Mouse (Mus musculus) bone marrow, adult 2 months (tissue): ENCODE measurements around the gene Flvcr2. TPM values are rescaled to one million over a fixed set of nuclear protein-coding genes. Genes with fewer than 3 reads are reported as not detected.
A peak's percentile ranks its signal among the peaks of the same experiment; 100 is the strongest.

ENCODE experiments used
- H3K27ac ChIP-seq: fragments of 200-500 bp; 2 replicates; pipeline ENCODE4 v1.5.1; 2012; ENCODE audit warnings: low read depth, mild to moderate bottlenecking, control low read depth, inconsistent platforms, low read length; ENCODE audit not compliant: control insufficient read depth, poor library complexity, insufficient read depth
- H3K4me1 ChIP-seq: fragments of 200-500 bp; 2 replicates; pipeline ENCODE4 v1.6.1; 2011; ENCODE audit warnings: low read length; ENCODE audit not compliant: control insufficient read depth, insufficient read depth
- H3K4me3 ChIP-seq: fragments of 200-500 bp; replicated peaks from 2 replicates; pipeline ENCODE3; 2011; ENCODE audit warnings: mild to moderate bottlenecking, low read depth, low read length, control low read depth; ENCODE audit not compliant: control insufficient read depth
- CTCF ChIP-seq: fragments of 200-500 bp; IDR thresholded peaks from 2 replicates; pipeline ENCODE4 v1.5.1; 2011; ENCODE audit warnings: low read length, control low read depth; ENCODE audit not compliant: control insufficient read depth, insufficient read depth
- POLR2A ChIP-seq: fragments of 200-500 bp; IDR thresholded peaks from 2 replicates; pipeline ENCODE4 v1.6.1; 2011; ENCODE audit warnings: low read depth, mild to moderate bottlenecking, control low read depth, low read length, borderline replicate concordance; ENCODE audit not compliant: control insufficient read depth
- WGBS: fragments of 180-500 bp; shearing (Covaris S2); methylation state at CpG from one replicate; pipeline ENCODE4 v1.1.7; 2018; 5-methylcytosine and 5-hydroxymethylcytosine counted together
- polyA plus RNA-seq: library from polyadenylated mRNA; stranded (reverse); fragments of >200 nt; gene quantifications from 2 replicates; pipeline ENCODE4 v1.2.4, GENCODE M21; 2011; ENCODE audit warnings: low replicate concordance; ENCODE audit not compliant: missing spikeins, insufficient read depth, insufficient read length

The Flvcr2 gene
- polyA plus RNA-seq, 1 experiment = 0.42 TPM

GRCm38 (mm10) chr12:85705002-85705830 lies 41.1 kb upstream of the Flvcr2 start:
- H3K4me3 ChIP-seq = peak overlapping the region; percentile 65
- WGBS = 2% methylated on average over 20 of the region's 20 CpGs
- peak overlapping the region; percentile 84 for H3K27ac ChIP-seq
- TF ChIP-seq POLR2A (peak; percentile 96; the same call in 1 of the 2 replicates), CTCF (0 out of 2 replicates have a peak, but pooled peaks have one; percentile 1)
- H3K4me1 ChIP-seq = peaks cover 2% of the 10 kb centered on the region; the same call in 1 of the 2 replicates

- Histone ChIP-seq H3K4me3 (peak overlapping the region; percentile 57), H3K27ac (peak overlapping the region; percentile 84), H3K4me1 (peaks cover 4% of the 10 kb centered on the region; the same call in 1 of the 2 replicates)
- 23% methylated on average over 17 of the region's 17 CpGs for WGBS
- TF ChIP-seq POLR2A (no peak), CTCF (no peak)
Observed at GRCm38 (mm10) chr12:85705831-85706530, 40.4 kb upstream of the Flvcr2 start.

- 78% methylated on average over 4 of the region's 4 CpGs for WGBS
- H3K27ac ChIP-seq = no peak overlapping the region
- no peak overlapping the region for H3K4me3 ChIP-seq
- no peak for TF ChIP-seq POLR2A
- TF ChIP-seq CTCF = no peak
- H3K4me1 ChIP-seq = peaks cover 4% of the 10 kb centered on the region; the same call in 1 of the 2 replicates
Observed at GRCm38 (mm10) chr12:85706906-85707305, 39.4 kb upstream of the Flvcr2 start.

GRCm38 (mm10) chr12:85707391-85707790 lies 38.9 kb upstream of the Flvcr2 start:
- Histone ChIP-seq H3K4me1 (peaks cover 4% of the 10 kb centered on the region; the same call in 1 of the 2 replicates), H3K27ac (no peak overlapping the region), H3K4me3 (no peak overlapping the region)
- TF ChIP-seq CTCF (no peak), POLR2A (no peak)
- WGBS = 89% methylated on average over 11 of the region's 11 CpGs

GRCm38 (mm10) chr12:85708556-85708955 lies 37.8 kb upstream of the Flvcr2 start:
- TF ChIP-seq CTCF (no peak), POLR2A (no peak)

GRCm38 (mm10) chr12:85710695-85711094 lies 35.6 kb upstream of the Flvcr2 start:
- 23% methylated on average over 7 of the region's 7 CpGs for WGBS

More at GRCm38 (mm10) chr12:85708556-85708955, 37.8 kb upstream of the Flvcr2 start:
- Histone ChIP-seq H3K4me1 (peaks cover 4% of the 10 kb centered on the region; the same call in 1 of the 2 replicates), H3K4me3 (no peak overlapping the region), H3K27ac (no peak overlapping the region)
- WGBS = 79% methylated on average over 12 of the region's 12 CpGs

GRCm38 (mm10) chr12:85712587-85712986 lies 33.8 kb upstream of the Flvcr2 start:
- H3K4me1 ChIP-seq = peaks cover 2% of the 10 kb centered on the region; the same call in 1 of the 2 replicates
- WGBS = 82% methylated on average over 2 of the region's 2 CpGs
- no peak for TF ChIP-seq POLR2A
- TF ChIP-seq CTCF = no peak
- H3K27ac ChIP-seq = no peak overlapping the region
- no peak overlapping the region for H3K4me3 ChIP-seq

More at GRCm38 (mm10) chr12:85710695-85711094, 35.6 kb upstream of the Flvcr2 start:
- Histone ChIP-seq H3K4me3 (no peak overlapping the region), H3K27ac (no peak overlapping the region), H3K4me1 (peaks cover 2% of the 10 kb centered on the region; the same call in 1 of the 2 replicates)
- TF ChIP-seq CTCF (no peak), POLR2A (no peak)

- WGBS = 87% methylated on average over 5 of the region's 5 CpGs
- Histone ChIP-seq H3K4me1 (peaks cover 2% of the 10 kb centered on the region; the same call in 1 of the 2 replicates), H3K4me3 (no peak overlapping the region), H3K27ac (no peak overlapping the region)
- no peak for TF ChIP-seq POLR2A
- TF ChIP-seq CTCF = no peak
Observed at GRCm38 (mm10) chr12:85714126-85714525, 32.2 kb upstream of the Flvcr2 start.
